ENCODE assay signal across 15 mouse cellular contexts in genomic region chr8:120797019-120797727, GRCm38 (mm10).
DNase-seq lines count a peak whose midpoint lies in the region; ATAC-seq and TF ChIP-seq lines count a peak whose summit lies in the region.
"Had no signal": no experiment of that assay in that cellular context is flagged by ENCODE, and none has a peak within 500 bp of the region (broad histone marks: within the 10 kb centered on the region; RNA-seq: fewer than 3 reads in every experiment).

No protein-coding gene starts in this region.

- peaks cover 92% of the 10 kb centered on the region for H3K27me3 ChIP-seq in megakaryocyte, embryonic 14.5 days (replicated peaks)
- H3K27me3 ChIP-seq in MEL (ENCODE audit: control insufficient read depth in 1 of 2, insufficient read depth in 2 of 2, low read length in 2 of 2) = no peaks in the 10 kb centered on the region
- H3K27me3 ChIP-seq in splenic B cell, adult 2 months (ENCODE audit: control insufficient read depth, insufficient read depth, low read length, poor library complexity, severe bottlenecking) = no peaks in the 10 kb centered on the region

- TF ChIP-seq POLR2A in MEL (IDR thresholded peaks at IDR 0.05; ENCODE audit: control insufficient read depth in 1 of 2, insufficient read depth in 1 of 2, low read depth in 1 of 2, low read length in 2 of 2, poor library complexity in 1 of 2) = no peak

- no peak for ATAC-seq in megakaryocyte, adult 5-6 weeks (ENCODE audit: poor library complexity, severe bottlenecking)
- no peak for ATAC-seq in erythroid progenitor cell, adult 5-6 weeks (replicated peaks; ENCODE audit: low FRiP score, poor library complexity, severe bottlenecking)
- ATAC-seq: liver, embryonic 12.5 days had no signal

- H3K4me3 ChIP-seq in megakaryocyte, embryonic 14.5 days (replicated peaks) = peak overlapping the region; percentile 66
- H3K4me3 ChIP-seq in MEL (ENCODE audit: control insufficient read depth in 1 of 2, insufficient read depth in 1 of 2, low read depth in 2 of 2, low read length in 2 of 2) = no peak overlapping the region
- H3K4me3 ChIP-seq: hindbrain, embryonic 13.5 days; kidney, embryonic 15.5 days; liver, embryonic 12.5 days; midbrain, embryonic 13.5 days; neural tube, embryonic 15.5 days had no signal

- H3K9ac ChIP-seq in MEL (ENCODE audit: control insufficient read depth, low read depth, low read length, poor library complexity, severe bottlenecking) = no peak overlapping the region
- H3K9ac ChIP-seq: hindbrain, embryonic 13.5 days; kidney, embryonic 15.5 days; liver, embryonic 12.5 days; liver, postnatal 0 days; midbrain, embryonic 13.5 days; neural tube, embryonic 15.5 days had no signal

- no peak overlapping the region for H3K27ac ChIP-seq in MEL (ENCODE audit: control insufficient read depth, low read depth, low read length)
- H3K27ac ChIP-seq: hindbrain, embryonic 13.5 days; kidney, embryonic 15.5 days; liver, embryonic 12.5 days; midbrain, embryonic 13.5 days; neural tube, embryonic 15.5 days; stomach, postnatal 0 days had no signal

- TF ChIP-seq EP300 in MEL (IDR thresholded peaks at IDR 0.05; ENCODE audit: low read depth in 1 of 2, low read length in 2 of 2) = no peak

- no peaks in the 10 kb centered on the region for H3K36me3 ChIP-seq in megakaryocyte, embryonic 14.5 days (replicated peaks; ENCODE audit: low read length)
- H3K36me3 ChIP-seq in MEL (ENCODE audit: control insufficient read depth in 1 of 2, insufficient read depth in 2 of 2, low read length in 2 of 2) = no peaks in the 10 kb centered on the region
- H3K36me3 ChIP-seq in splenic B cell, adult 2 months (ENCODE audit: control insufficient read depth, insufficient read depth, low read length, poor library complexity, severe bottlenecking) = no peaks in the 10 kb centered on the region
- H3K36me3 ChIP-seq: hindbrain, embryonic 13.5 days; kidney, embryonic 15.5 days; liver, embryonic 12.5 days; midbrain, embryonic 13.5 days; neural tube, embryonic 15.5 days had no signal

- DNase-seq in thymus, postnatal 14 days = peak; percentile 35
- no peak for DNase-seq in thymus, postnatal 25 days
- DNase-seq in MEL (ENCODE audit: low read depth, low spot score) = no peak
- peak; percentile 71 for DNase-seq in splenic B cell, adult 2 months (ENCODE audit: low read depth, low spot score)
- no peak for DNase-seq in layer of hippocampus, postnatal 25 days (ENCODE audit: extremely low spot score in 1 of 2, low spot score in 1 of 2)

- no peak for TF ChIP-seq RAD21 in MEL (IDR thresholded peaks at IDR 0.05; ENCODE audit: low read depth, low read length)

- H3K4me1 ChIP-seq in megakaryocyte, embryonic 14.5 days = peaks cover 34% of the 10 kb centered on the region
- no peaks in the 10 kb centered on the region for H3K4me1 ChIP-seq in MEL (ENCODE audit: control insufficient read depth in 1 of 2, insufficient read depth in 2 of 2, low read length in 2 of 2)
- H3K4me1 ChIP-seq: kidney, embryonic 15.5 days had no signal

- H3K79me2 ChIP-seq in MEL (ENCODE audit: control insufficient read depth, insufficient read depth, low read length, poor library complexity) = no peaks in the 10 kb centered on the region

- H3K9me3 ChIP-seq in megakaryocyte, embryonic 14.5 days = no peaks in the 10 kb centered on the region
- H3K9me3 ChIP-seq in MEL (replicated peaks; ENCODE audit: insufficient read depth, low read length) = no peaks in the 10 kb centered on the region
- H3K9me3 ChIP-seq: hindbrain, embryonic 13.5 days; kidney, embryonic 15.5 days; liver, embryonic 12.5 days; midbrain, embryonic 13.5 days; neural tube, embryonic 15.5 days had no signal

- no peak for TF ChIP-seq CTCF in MEL (IDR thresholded peaks at IDR 0.05 in 2 of 3, conservative IDR thresholded peaks at IDR 0.05 in 1 of 3; ENCODE audit: control insufficient read depth in 1 of 3, insufficient read depth in 1 of 3, low read depth in 2 of 3, low read length in 3 of 3, poor library complexity in 1 of 3, severe bottlenecking in 1 of 3)

TF ChIP-seq in MEL, 35 proteins besides CTCF, POLR2A, EP300 and RAD21:
- no peak for TF ChIP-seq NRF1 (IDR thresholded peaks at IDR 0.05; ENCODE audit: insufficient read depth, low read depth, low read length, poor library complexity, severe bottlenecking)
- no peak for TF ChIP-seq MAZ (IDR thresholded peaks at IDR 0.05; ENCODE audit: low read depth, low read length)
- TF ChIP-seq ZKSCAN1 (IDR thresholded peaks at IDR 0.05; ENCODE audit: low read depth, low read length) = peak; percentile 72; the same call in 1 of the 2 replicates
- no peak for TF ChIP-seq CHD1 (IDR thresholded peaks at IDR 0.05; ENCODE audit: low read depth, low read length)
- no peak for TF ChIP-seq ELF1 (IDR thresholded peaks at IDR 0.05; ENCODE audit: low read depth, low read length)

Comparison
In these comparisons a context has a peak if more than half of its experiments do, and no peak if none do; other contexts are left out.
1. DNase-seq: peak in thymus, postnatal 14 days (single experiment) and splenic B cell, adult 2 months (single experiment); none in thymus, postnatal 25 days (single experiment), MEL (single experiment) and layer of hippocampus, postnatal 25 days (0 of 2).